Mouse (Mus musculus) neural tube, embryonic 11.5 days (tissue): ENCODE measurements around the gene Prkar1b. TPM values are rescaled to one million over a fixed set of nuclear protein-coding genes. Genes with fewer than 3 reads are reported as not detected.

Experiments used
- ATAC-seq: fragments of 200-750 bp; cut with Nextera tagmentation; 2 replicates; pipeline ENCODE4 v1.8.0; 2017; ENCODE audit warnings: moderate number of reproducible peaks, mild to moderate bottlenecking, moderate TSS enrichment, moderate library complexity; ENCODE audit not compliant: insufficient read depth, low FRiP score, low TSS enrichment
- DNase-seq: peaks from one replicate; pipeline ENCODE4 v3.0.0-alpha.2; 2015; ENCODE audit warnings: low spot score
- H3K27ac ChIP-seq: fragments of 300-500 bp; sonication (generic); 2 replicates; pipeline ENCODE4 v1.5.1; 2014; ENCODE audit warnings: low read depth, mild to moderate bottlenecking, low read length
- H3K27me3 ChIP-seq: fragments of 300-500 bp; sonication (generic); 2 replicates; pipeline ENCODE4 v1.6.1; 2014; ENCODE audit warnings: mild to moderate bottlenecking, low read length, mixed read lengths; ENCODE audit not compliant: control insufficient read depth, insufficient read depth
- H3K36me3 ChIP-seq: fragments of 300-500 bp; sonication (generic); 2 replicates; pipeline ENCODE4 v1.6.1; 2014; ENCODE audit warnings: mild to moderate bottlenecking, low read length, moderate library complexity, mixed read lengths; ENCODE audit not compliant: control insufficient read depth, insufficient read depth
- H3K4me1 ChIP-seq: fragments of 300-500 bp; sonication (generic); 2 replicates; pipeline ENCODE4 v1.6.1; 2014; ENCODE audit warnings: low read length, mixed read lengths; ENCODE audit not compliant: control insufficient read depth, insufficient read depth
- H3K4me2 ChIP-seq: fragments of 300-500 bp; sonication (generic); 2 replicates; pipeline ENCODE4 v1.6.1; 2014; ENCODE audit warnings: low read depth, mild to moderate bottlenecking, moderate library complexity
- H3K4me3 ChIP-seq: fragments of 300-500 bp; sonication (generic); 2 replicates; pipeline ENCODE4 v1.5.1; 2014; ENCODE audit warnings: low read depth, low read length
- H3K9ac ChIP-seq: fragments of 300-500 bp; sonication (generic); 2 replicates; pipeline ENCODE4 v1.6.1; 2014; ENCODE audit warnings: mild to moderate bottlenecking, low read length
- H3K9me3 ChIP-seq: fragments of 300-500 bp; sonication (generic); 2 replicates; pipeline ENCODE4 v1.6.1; 2016; ENCODE audit warnings: low read length; ENCODE audit not compliant: control insufficient read depth
- WGBS: fragments of 180-500 bp; shearing (Covaris S2); extraction: QIAGEN DNeasy Blood & Tissue Kit; methylation state at CpG from one replicate; pipeline ENCODE4 v1.1.7; 2014; 5-methylcytosine and 5-hydroxymethylcytosine counted together
- polyA plus RNA-seq: library from polyadenylated mRNA; unstranded; fragments of >200 nt; fragmentation: Nextera tagmentation; extraction: Ambion mirVana; gene quantifications from 2 replicates; pipeline ENCODE4 v1.2.1, GENCODE M21; 2014

The Prkar1b gene
- polyA plus RNA-seq, 1 experiment from 2014 or later: 39.4 TPM

- ATAC-seq: no peak
- 1% methylated on average over 54 of the region's 59 CpGs for WGBS
- 0 out of 2 replicates have a peak overlapping the region, but pooled peaks have one; percentile 5 for H3K9ac ChIP-seq
- no peak overlapping the region for H3K27ac ChIP-seq
- H3K4me1 ChIP-seq: peaks cover 38% of the 10 kb centered on the region
- H3K27me3 ChIP-seq: peaks cover 60% of the 10 kb centered on the region
- peak; percentile 36 for DNase-seq
- no peaks in the 10 kb centered on the region for H3K36me3 ChIP-seq
- H3K4me2 ChIP-seq: peak overlapping the region; percentile 95
- peak overlapping the region; percentile 73 for H3K4me3 ChIP-seq
- no peaks in the 10 kb centered on the region for H3K9me3 ChIP-seq
Measured at GRCm38 (mm10) chr5:138992611-138993370, 157.0 kb downstream of the Prkar1b start.

- no peak overlapping the region for H3K27ac ChIP-seq
- no peaks in the 10 kb centered on the region for H3K9me3 ChIP-seq
- H3K4me2 ChIP-seq: no peak overlapping the region
- H3K9ac ChIP-seq: no peak overlapping the region
- no peak overlapping the region for H3K4me3 ChIP-seq
- no peak for ATAC-seq
- DNase-seq: no peak
- peaks cover 33% of the 10 kb centered on the region for H3K4me1 ChIP-seq
- WGBS: 1% methylated on average over 4 of the region's 4 CpGs
- H3K27me3 ChIP-seq: peaks cover 49% of the 10 kb centered on the region
- no peaks in the 10 kb centered on the region for H3K36me3 ChIP-seq
Measured at GRCm38 (mm10) chr5:138991734-138992133, 158.1 kb downstream of the Prkar1b start.

GRCm38 (mm10) chr5:138990659-138991380 lies 159.0 kb downstream of the Prkar1b start:
- no peak for DNase-seq

GRCm38 (mm10) chr5:138989567-138989966 lies 160.2 kb downstream of the Prkar1b start:
- Histone ChIP-seq H3K9me3 (no peaks in the 10 kb centered on the region), H3K4me3 (no peak overlapping the region), H3K27me3 (peaks cover 34% of the 10 kb centered on the region), H3K4me2 (no peak overlapping the region), H3K27ac (no peak overlapping the region), H3K36me3 (no peaks in the 10 kb centered on the region), H3K9ac (no peak overlapping the region), H3K4me1 (peaks cover 22% of the 10 kb centered on the region)
- ATAC-seq (no peak), DNase-seq (no peak)
- WGBS: 59% methylated on average over 6 of the region's 6 CpGs

More at GRCm38 (mm10) chr5:138990659-138991380, 159.0 kb downstream of the Prkar1b start:
- H3K4me3 ChIP-seq: no peak overlapping the region
- no peaks in the 10 kb centered on the region for H3K9me3 ChIP-seq
- peaks cover 28% of the 10 kb centered on the region for H3K4me1 ChIP-seq
- peaks cover 40% of the 10 kb centered on the region for H3K27me3 ChIP-seq
- ATAC-seq: no peak
- H3K36me3 ChIP-seq: no peaks in the 10 kb centered on the region
- no peak overlapping the region for H3K27ac ChIP-seq
- WGBS: 65% methylated on average over 7 of the region's 7 CpGs
- H3K9ac ChIP-seq: no peak overlapping the region
- H3K4me2 ChIP-seq: no peak overlapping the region

GRCm38 (mm10) chr5:138988764-138989163 lies 161.0 kb downstream of the Prkar1b start:
- H3K9ac ChIP-seq: no peak overlapping the region
- WGBS: 72% methylated on average over 9 of the region's 9 CpGs
- H3K4me3 ChIP-seq: no peak overlapping the region
- ATAC-seq (no peak), DNase-seq (no peak)
- H3K4me2 ChIP-seq: no peak overlapping the region
- H3K27me3 ChIP-seq: peaks cover 27% of the 10 kb centered on the region
- no peaks in the 10 kb centered on the region for H3K36me3 ChIP-seq
- H3K9me3 ChIP-seq: no peaks in the 10 kb centered on the region
- peaks cover 14% of the 10 kb centered on the region for H3K4me1 ChIP-seq
- no peak overlapping the region for H3K27ac ChIP-seq

- Histone ChIP-seq H3K4me2 (no peak overlapping the region), H3K27me3 (peaks cover 19% of the 10 kb centered on the region), H3K36me3 (no peaks in the 10 kb centered on the region), H3K4me1 (peaks cover 7% of the 10 kb centered on the region), H3K4me3 (no peak overlapping the region), H3K9me3 (no peaks in the 10 kb centered on the region), H3K27ac (no peak overlapping the region), H3K9ac (no peak overlapping the region)
- ATAC-seq: no peak
- no peak for DNase-seq
- 80% methylated on average over 10 of the region's 10 CpGs for WGBS
Measured at GRCm38 (mm10) chr5:138987994-138988393, 161.8 kb downstream of the Prkar1b start.

- WGBS: 91% methylated on average over 9 of the region's 9 CpGs
- no peak for DNase-seq
Measured at GRCm38 (mm10) chr5:138981921-138982320, 167.9 kb downstream of the Prkar1b start.

GRCm38 (mm10) chr5:138980608-138981007 lies 169.2 kb downstream of the Prkar1b start:
- DNase-seq: no peak

More at GRCm38 (mm10) chr5:138981921-138982320, 167.9 kb downstream of the Prkar1b start:
- Histone ChIP-seq H3K4me1 (no peaks in the 10 kb centered on the region), H3K9me3 (no peaks in the 10 kb centered on the region), H3K4me3 (no peak overlapping the region), H3K27ac (no peak overlapping the region), H3K36me3 (no peaks in the 10 kb centered on the region), H3K27me3 (no peaks in the 10 kb centered on the region), H3K4me2 (no peak overlapping the region), H3K9ac (no peak overlapping the region)
- no peak for ATAC-seq

More at GRCm38 (mm10) chr5:138980608-138981007, 169.2 kb downstream of the Prkar1b start:
- Histone ChIP-seq H3K27me3 (no peaks in the 10 kb centered on the region), H3K9ac (no peak overlapping the region), H3K4me2 (no peak overlapping the region), H3K27ac (no peak overlapping the region), H3K4me3 (no peak overlapping the region), H3K9me3 (no peaks in the 10 kb centered on the region), H3K4me1 (no peaks in the 10 kb centered on the region), H3K36me3 (no peaks in the 10 kb centered on the region)
- no peak for ATAC-seq
- WGBS: 79% methylated on average over 9 of the region's 9 CpGs
